Comparison of ENCODE assay signal across 20 mouse cellular contexts in the genomic region with DNA sequence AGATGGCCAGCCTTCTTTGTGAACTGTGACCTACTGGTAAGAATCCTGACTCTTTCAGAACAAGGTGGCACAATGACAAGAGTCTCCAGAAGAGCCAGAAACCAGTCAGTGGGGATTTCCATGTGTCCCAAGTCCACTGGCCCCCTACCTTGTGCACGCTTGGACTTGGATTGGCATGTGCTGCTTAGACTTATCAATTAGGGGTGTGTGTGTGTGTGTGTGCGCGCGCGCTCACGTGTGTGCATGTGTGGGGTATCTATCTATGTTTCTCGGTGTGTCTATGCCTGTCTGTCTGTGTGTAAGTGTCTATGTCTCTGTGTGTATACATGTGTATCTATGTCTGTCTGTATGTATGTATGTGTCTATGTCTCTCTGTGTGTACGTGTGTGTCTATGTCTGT. TPM values are rescaled to one million over a fixed set of nuclear protein-coding genes. Genes with fewer than 3 reads are reported as not detected.
DNase-seq lines count a peak whose midpoint lies in the region; ATAC-seq and TF ChIP-seq lines count a peak whose summit lies in the region.
"Had no signal": no experiment of that assay in that cellular context is flagged by ENCODE, and none has a peak within 500 bp of the region (broad histone marks: within the 10 kb centered on the region; RNA-seq: fewer than 3 reads in every experiment).

No protein-coding gene starts in this region.

- H3K4me3 ChIP-seq in G1E (ENCODE audit: low read depth, low read length): peak overlapping the region; percentile 64
- H3K4me3 ChIP-seq in intestine, embryonic 15.5 days (replicated peaks): no peak overlapping the region
- peak overlapping the region; percentile 38 for H3K4me3 ChIP-seq in liver, embryonic 16.5 days (ENCODE audit: low read depth, low read length)
- H3K4me3 ChIP-seq in embryonic facial prominence, embryonic 10.5 days: no peak overlapping the region
- H3K4me3 ChIP-seq: heart, embryonic 12.5 days; hindbrain, embryonic 12.5 days; limb, embryonic 12.5 days; neural tube, embryonic 12.5 days had no signal

- TF ChIP-seq CTCF in G1E (IDR thresholded peaks at IDR 0.05; ENCODE audit: low read depth, low read length): no peak

- peak overlapping the region; percentile 56 for H3K27ac ChIP-seq in intestine, embryonic 15.5 days
- H3K27ac ChIP-seq in liver, embryonic 16.5 days (ENCODE audit: low read length): peak overlapping the region; percentile 86
- no peak overlapping the region for H3K27ac ChIP-seq in embryonic facial prominence, embryonic 10.5 days (replicated peaks)
- H3K27ac ChIP-seq: hindbrain, embryonic 12.5 days; limb, embryonic 12.5 days; neural tube, embryonic 12.5 days had no signal

- peaks cover 74% of the 10 kb centered on the region for H3K4me1 ChIP-seq in G1E (ENCODE audit: insufficient read depth, low read depth, low read length)
- peaks cover 32% of the 10 kb centered on the region for H3K4me1 ChIP-seq in intestine, embryonic 15.5 days (replicated peaks)
- H3K4me1 ChIP-seq in liver, embryonic 16.5 days (ENCODE audit: control insufficient read depth, low read depth, low read length): peaks cover 46% of the 10 kb centered on the region
- peaks cover 41% of the 10 kb centered on the region for H3K4me1 ChIP-seq in embryonic facial prominence, embryonic 10.5 days
- H3K4me1 ChIP-seq: neural tube, embryonic 12.5 days had no signal

- ATAC-seq in G1E (ENCODE audit: extremely low read depth, insufficient number of reproducible peaks, low FRiP score, poor library complexity, severe bottlenecking): no peak
- no peak for ATAC-seq in intestine, embryonic 15.5 days
- ATAC-seq in liver, embryonic 16.5 days (ENCODE audit: low read depth): peak; percentile 40
- ATAC-seq: forebrain, postnatal 0 days; Patski had no signal

- no peak overlapping the region for H3K9ac ChIP-seq in intestine, embryonic 15.5 days
- peak overlapping the region; percentile 47 for H3K9ac ChIP-seq in liver, embryonic 16.5 days (ENCODE audit: low read depth, low read length)
- H3K9ac ChIP-seq: forebrain, postnatal 0 days; heart, embryonic 12.5 days; hindbrain, embryonic 12.5 days; limb, embryonic 12.5 days; neural tube, embryonic 12.5 days had no signal

- H3K36me3 ChIP-seq in G1E (replicated peaks): no peaks in the 10 kb centered on the region
- H3K36me3 ChIP-seq in intestine, embryonic 15.5 days: no peaks in the 10 kb centered on the region
- no peaks in the 10 kb centered on the region for H3K36me3 ChIP-seq in liver, embryonic 16.5 days (ENCODE audit: control insufficient read depth, insufficient read depth)
- H3K36me3 ChIP-seq in embryonic facial prominence, embryonic 10.5 days (replicated peaks): peaks cover 4% of the 10 kb centered on the region; the same call in 1 of the 2 replicates
- H3K36me3 ChIP-seq: heart, embryonic 12.5 days; hindbrain, embryonic 12.5 days; limb, embryonic 12.5 days; neural tube, embryonic 12.5 days had no signal

- no peaks in the 10 kb centered on the region for H3K9me3 ChIP-seq in G1E (replicated peaks)
- no peaks in the 10 kb centered on the region for H3K9me3 ChIP-seq in intestine, embryonic 15.5 days
- no peaks in the 10 kb centered on the region for H3K9me3 ChIP-seq in liver, embryonic 16.5 days (replicated peaks; ENCODE audit: control insufficient read depth, low read length)
- H3K9me3 ChIP-seq in embryonic facial prominence, embryonic 10.5 days: no peaks in the 10 kb centered on the region
- H3K9me3 ChIP-seq: heart, embryonic 12.5 days; hindbrain, embryonic 12.5 days; limb, embryonic 12.5 days; neural tube, embryonic 12.5 days had no signal

- WGBS in intestine, embryonic 15.5 days: 92% methylated on average over 8 of the region's 8 CpGs
- 32% methylated on average over 8 of the region's 8 CpGs for WGBS in liver, embryonic 16.5 days (ENCODE audit: insufficient replicate concordance)
- 94% methylated on average over 8 of the region's 8 CpGs for WGBS in embryonic facial prominence, embryonic 10.5 days

- H3K4me2 ChIP-seq in intestine, embryonic 15.5 days (replicated peaks): no peak overlapping the region
- peak overlapping the region; percentile 51 for H3K4me2 ChIP-seq in liver, embryonic 16.5 days (ENCODE audit: low read depth, low read length)
- H3K4me2 ChIP-seq: heart, embryonic 12.5 days; hindbrain, embryonic 12.5 days; limb, embryonic 12.5 days; neural tube, embryonic 12.5 days had no signal

- peak; percentile 20 for DNase-seq in adrenal gland, postnatal 14 days
- DNase-seq in adrenal gland, postnatal 4 days (ENCODE audit: low spot score in 2 of 2): no peak
- DNase-seq in G1E (ENCODE audit: low spot score): no peak
- no peak for DNase-seq in embryo, embryonic 11 days
- no peak for DNase-seq in urinary bladder, postnatal 25 days (ENCODE audit: low spot score)
- no peak for DNase-seq in embryonic facial prominence, embryonic 10.5 days (ENCODE audit: low spot score)
- DNase-seq: cerebellum, adult 8-10 months; forebrain, postnatal 0 days; gastrocnemius, postnatal 10 days; kidney, adult 18-20 months; kidney, postnatal 36 days; lung, postnatal 10 days had no signal

- no peaks in the 10 kb centered on the region for H3K27me3 ChIP-seq in G1E (ENCODE audit: insufficient read depth, low read length)
- H3K27me3 ChIP-seq in intestine, embryonic 15.5 days (replicated peaks): no peaks in the 10 kb centered on the region
- no peaks in the 10 kb centered on the region for H3K27me3 ChIP-seq in liver, embryonic 16.5 days (ENCODE audit: control insufficient read depth, insufficient read depth, low read depth, low read length)
- no peaks in the 10 kb centered on the region for H3K27me3 ChIP-seq in embryonic facial prominence, embryonic 10.5 days (replicated peaks; ENCODE audit: low read depth, poor library complexity, severe bottlenecking)
- H3K27me3 ChIP-seq: heart, embryonic 12.5 days; hindbrain, embryonic 12.5 days; limb, embryonic 12.5 days; neural tube, embryonic 12.5 days; Patski had no signal

RNA-seq across cellular contexts. Expression of gene Tspan15, which starts 15.4 kb away (rescaled TPM):
- total RNA-seq in adrenal gland, postnatal 14 days (2021): 17.2 and 22.9 TPM in 2 replicates
- 10 to 100 TPM; 29.4 to 37.0 TPM for total RNA-seq in adrenal gland, postnatal 4 days (2021)
- total RNA-seq in G1E (2014; fragmentation: Nextera tagmentation): 8.2 and 10.2 TPM in 2 replicates
- 1.9 TPM in 2 replicates for total RNA-seq in G1E (2017)
- 1.5 and 1.7 TPM in 2 replicates for polyA plus RNA-seq in G1E (2012)
- polyA plus RNA-seq in intestine, embryonic 15.5 days (2015; fragmentation: Nextera tagmentation; extraction: Ambion mirVana): 57.0 and 66.9 TPM in 2 replicates
- 10.1 and 12.0 TPM in 2 replicates for polyA plus RNA-seq in liver, embryonic 16.5 days (2015; fragmentation: Nextera tagmentation; extraction: Ambion mirVana)
- polyA plus RNA-seq in embryonic facial prominence, embryonic 10.5 days (2016; fragmentation: Nextera tagmentation; extraction: Ambion mirVana): 21.8 and 22.3 TPM in 2 replicates

RNA-seq across cellular contexts. Expression of gene Tacr2, which starts 36.6 kb away (rescaled TPM):
- 10.1 and 15.3 TPM in 2 replicates for total RNA-seq in adrenal gland, postnatal 14 days (2021)
- 10 to 100 TPM; 18.6 to 18.7 TPM for total RNA-seq in adrenal gland, postnatal 4 days (2021)
- total RNA-seq in G1E (2014; fragmentation: Nextera tagmentation) (0.45 TPM in 1 of 2 replicates, not detected in the other), G1E (2017) (0.06 TPM in 1 of 2 replicates, not detected in the other)
- polyA plus RNA-seq in G1E (2012): 0.03 TPM in 1 of 2 replicates, not detected in the other
- polyA plus RNA-seq in intestine, embryonic 15.5 days (2015; fragmentation: Nextera tagmentation; extraction: Ambion mirVana): 0.44 and 0.72 TPM in 2 replicates
- polyA plus RNA-seq in liver, embryonic 16.5 days (2015; fragmentation: Nextera tagmentation; extraction: Ambion mirVana): 0.07 TPM in 1 of 2 replicates, not detected in the other
- polyA plus RNA-seq in embryonic facial prominence, embryonic 10.5 days (2016; fragmentation: Nextera tagmentation; extraction: Ambion mirVana): not detected in 2 replicates
- total RNA-seq: forebrain, postnatal 0 days; gastrocnemius, postnatal 10 days had no signal
- polyA plus RNA-seq: brain, embryonic 14.5 days; forebrain, postnatal 0 days; heart, embryonic 12.5 days; hindbrain, embryonic 12.5 days; limb, embryonic 12.5 days; neural tube, embryonic 12.5 days had no signal

Comparison
In these comparisons a context has a peak if more than half of its experiments do, and no peak if none do; other contexts are left out.
1. H3K4me3 ChIP-seq: peak in G1E (single experiment) and liver, embryonic 16.5 days (single experiment); none in intestine, embryonic 15.5 days (single experiment) and embryonic facial prominence, embryonic 10.5 days (single experiment).